ENCODE assay signal across 8 mouse cellular contexts in genomic region chr4:156109570-156110331, GRCm38 (mm10). TPM values are rescaled to one million over a fixed set of nuclear protein-coding genes. Genes with fewer than 3 reads are reported as not detected.
DNase-seq lines count a peak whose midpoint lies in the region; ATAC-seq lines count a peak whose summit lies in the region.

Gene 9430015G10Rik, plus strand, starts transcription at chr4:156109982.

- H3K9ac ChIP-seq in hindbrain, embryonic 16.5 days (ENCODE audit: low read depth, low read length) = peak within 1 kb of the TSS; percentile 84

- H3K4me1 ChIP-seq in hindbrain, embryonic 16.5 days (ENCODE audit: control insufficient read depth, insufficient read depth, low read depth, low read length) = peaks cover 6% of the 10 kb centered on the region

- H3K27ac ChIP-seq in hindbrain, embryonic 16.5 days (ENCODE audit: low read depth, low read length) = peak within 1 kb of the TSS; percentile 89
- H3K27ac ChIP-seq in macrophage = peak within 1 kb of the TSS; percentile 79

- WGBS in hindbrain, embryonic 16.5 days = under 1% methylated on average over 60 of the region's 60 CpGs
- under 1% methylated on average over 53 of the region's 60 CpGs for WGBS in macrophage (ENCODE audit: missing documents)

- H3K9me3 ChIP-seq in hindbrain, embryonic 16.5 days (ENCODE audit: control insufficient read depth, low read length) = no peaks in the 10 kb centered on the region

- peak within 1 kb of the TSS; percentile 79 for H3K4me3 ChIP-seq in hindbrain, embryonic 16.5 days (ENCODE audit: low read length)
- H3K4me3 ChIP-seq in macrophage (ENCODE audit: inconsistent target) = peak within 1 kb of the TSS; percentile 85

- peak within 1 kb of the TSS; percentile 90 for H3K4me2 ChIP-seq in hindbrain, embryonic 16.5 days (ENCODE audit: low read length)

- no peaks in the 10 kb centered on the region for H3K27me3 ChIP-seq in hindbrain, embryonic 16.5 days (replicated peaks; ENCODE audit: control insufficient read depth, insufficient read depth, low read length)

- H3K79me2 ChIP-seq in macrophage (ENCODE audit: inconsistent target) = peaks cover 17% of the 10 kb centered on the region; the same call in 1 of the 2 replicates

- ATAC-seq in hindbrain, embryonic 16.5 days = peak; percentile 99

- DNase-seq in WW6 (ENCODE audit: low read depth, low spot score) = peak; percentile 98
- peak; percentile 93 to 97 for DNase-seq in cerebellum, postnatal 4 days (ENCODE audit: low spot score in 2 of 2)
- DNase-seq in gastrocnemius, adult 18-20 months (ENCODE audit: low spot score) = peak; percentile 98
- peak; percentile 98 to 99 for DNase-seq in left cerebral cortex, adult 18-20 months (ENCODE audit: low spot score in 2 of 2)
- DNase-seq in right cerebral cortex, adult 18-20 months = peak; percentile 99
- DNase-seq in urinary bladder, postnatal 10 days (ENCODE audit: low spot score) = peak; percentile 88

- no peaks in the 10 kb centered on the region for H3K36me3 ChIP-seq in hindbrain, embryonic 16.5 days (ENCODE audit: control insufficient read depth, insufficient read depth, low read length)
- no peaks in the 10 kb centered on the region for H3K36me3 ChIP-seq in macrophage (ENCODE audit: inconsistent target)

RNA-seq across cellular contexts. Expression of gene 9430015G10Rik, which starts in this region (rescaled TPM):
- total RNA-seq in gastrocnemius, adult 18-20 months (2021) = 1 to 10 TPM; 2.1 to 3.1 TPM
- 28.0 and 31.3 TPM in 2 replicates for polyA plus RNA-seq in hindbrain, embryonic 16.5 days (2015; fragmentation: Nextera tagmentation; extraction: Ambion mirVana)
- 10 to 100 TPM; 29.4 to 30.7 TPM for total RNA-seq in left cerebral cortex, adult 18-20 months (2021)
- 10 to 100 TPM in 23 of 26 experiments, 1 to 10 TPM in 3; 7.7 to 54.9 (median 30.5) TPM for total RNA-seq in macrophage (2018; cell fraction: chromatin; rRNA removed)
- total RNA-seq in macrophage (2018; cell fraction: cytosol; rRNA removed) = 1 to 10 TPM; 1.8 to 6.8 (median 3.8) TPM
- total RNA-seq in macrophage (2018; cell fraction: nucleus; rRNA removed) = 10 to 100 TPM in 21 of 26 experiments, 1 to 10 TPM in 5; 5.4 to 66.4 (median 19.7) TPM
- polyA plus RNA-seq in macrophage (2018) = 3.9 to 7.6 TPM (median 5.1 TPM) in 3 replicates

Comparison
In these comparisons a context has a peak if more than half of its experiments do, and no peak if none do; other contexts are left out.
1. Peak in every context shown above with its lines: DNase-seq, ATAC-seq, H3K4me3 ChIP-seq and H3K27ac ChIP-seq.
2. RNA of gene 9430015G10Rik (total RNA-seq): 29.4 to 30.7 TPM in left cerebral cortex, adult 18-20 months; 2.1 to 3.1 TPM in gastrocnemius, adult 18-20 months; every median in the first group is over 4 times any median in the second.